In the genomic region with DNA sequence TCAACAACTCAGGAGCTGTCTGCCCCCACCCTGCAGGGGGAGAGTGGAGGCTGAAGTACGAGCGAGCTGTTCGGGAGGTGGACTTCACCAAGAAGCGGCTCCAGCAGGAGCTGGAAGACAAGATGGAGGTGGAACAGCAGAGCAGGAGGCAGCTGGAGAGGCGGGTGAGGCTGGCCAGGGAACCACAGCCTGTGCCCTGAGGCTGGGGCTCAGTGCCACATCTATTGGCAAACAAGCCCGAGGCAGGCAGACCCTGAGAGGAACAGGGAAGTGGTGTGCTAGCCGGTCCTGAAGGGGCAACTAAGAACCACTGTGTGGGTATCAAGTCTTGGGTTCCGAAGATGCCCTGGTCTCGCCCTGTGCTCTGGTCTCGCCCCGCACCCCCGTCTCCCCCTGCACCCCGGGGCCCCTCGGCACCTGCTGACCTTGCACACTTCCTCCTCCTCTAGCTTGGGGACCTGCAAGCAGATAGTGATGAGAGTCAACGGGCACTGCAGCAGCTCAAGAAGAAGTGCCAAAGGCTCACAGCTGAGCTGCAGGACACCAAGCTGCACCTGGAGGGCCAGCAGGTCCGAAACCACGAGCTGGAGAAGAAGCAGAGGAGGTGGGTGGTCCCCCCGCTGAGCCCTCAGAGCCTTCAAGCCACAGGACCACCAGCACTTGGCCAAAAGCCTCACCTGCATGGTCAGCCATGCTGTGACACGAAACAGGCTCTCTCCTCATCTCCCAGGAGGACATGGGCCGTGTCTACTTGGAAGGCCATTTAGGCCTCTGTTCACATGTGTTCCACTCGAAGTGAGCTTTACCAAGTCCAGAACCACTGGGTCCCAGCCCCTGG, we compare ENCODE assay signal across 31 mouse cellular contexts. TPM values are rescaled to one million over a fixed set of nuclear protein-coding genes. Genes with fewer than 3 reads are reported as not detected.
DNase-seq lines count a peak whose midpoint lies in the region; ATAC-seq and TF ChIP-seq lines count a peak whose summit lies in the region.
"Had no signal": no experiment of that assay in that cellular context is flagged by ENCODE, and none has a peak within 500 bp of the region (broad histone marks: within the 10 kb centered on the region; RNA-seq: fewer than 3 reads in every experiment).

No protein-coding gene starts in this region.

- no peak for TF ChIP-seq CTCF in kidney, adult 2 months (conservative IDR thresholded peaks at IDR 0.05; ENCODE audit: insufficient read depth, insufficient read length, low read depth, low read length)

- no peak overlapping the region for H3K4me2 ChIP-seq in hindbrain, embryonic 13.5 days
- no peak overlapping the region for H3K4me2 ChIP-seq in hindbrain, embryonic 11.5 days (replicated peaks; ENCODE audit: low read depth, low read length)
- H3K4me2 ChIP-seq in neural tube, embryonic 12.5 days (replicated peaks): no peak overlapping the region
- H3K4me2 ChIP-seq: embryonic facial prominence, embryonic 15.5 days; forebrain, embryonic 15.5 days; heart, embryonic 11.5 days had no signal

- no peak for ATAC-seq in hindbrain, embryonic 13.5 days (ENCODE audit: low FRiP score)
- no peak for ATAC-seq in hindbrain, embryonic 11.5 days (ENCODE audit: low FRiP score)
- ATAC-seq in neural tube, embryonic 12.5 days (ENCODE audit: low FRiP score, low read depth): no peak
- ATAC-seq: forebrain, embryonic 15.5 days; inflammation-experienced regulatory T-cells, adult 6 months; Patski had no signal

- 89% methylated on average over 21 of the region's 21 CpGs for WGBS in hindbrain, embryonic 13.5 days
- 90% methylated on average over 21 of the region's 21 CpGs for WGBS in hindbrain, embryonic 11.5 days
- 88% methylated on average over 21 of the region's 21 CpGs for WGBS in neural tube, embryonic 12.5 days
- WGBS in kidney, adult 2 months: 86% methylated on average over 21 of the region's 21 CpGs

- no peak overlapping the region for H3K4me3 ChIP-seq in hindbrain, embryonic 13.5 days
- H3K4me3 ChIP-seq in hindbrain, embryonic 11.5 days (ENCODE audit: low read depth, low read length): no peak overlapping the region
- no peak overlapping the region for H3K4me3 ChIP-seq in neural tube, embryonic 12.5 days
- H3K4me3 ChIP-seq in kidney, adult 2 months (ENCODE audit: insufficient read depth, low read depth, low read length): no peak overlapping the region
- H3K4me3 ChIP-seq: embryonic facial prominence, embryonic 10.5 days; embryonic facial prominence, embryonic 15.5 days; forebrain, embryonic 15.5 days; gastrocnemius, adult 2 months had no signal

- peaks cover 90% of the 10 kb centered on the region for H3K36me3 ChIP-seq in hindbrain, embryonic 13.5 days
- H3K36me3 ChIP-seq in hindbrain, embryonic 11.5 days (ENCODE audit: control insufficient read depth, insufficient read depth, low read length): peaks cover 9% of the 10 kb centered on the region
- H3K36me3 ChIP-seq in neural tube, embryonic 12.5 days: peaks cover 79% of the 10 kb centered on the region
- peaks cover 15% of the 10 kb centered on the region for H3K36me3 ChIP-seq in kidney, adult 2 months (ENCODE audit: control insufficient read depth, insufficient read depth, low read length)

- peak; percentile 45 to 49 for DNase-seq in cerebellum, postnatal 14 days
- DNase-seq in cerebellum, adult 9-11 months: no peak
- no peak for DNase-seq in hindbrain, embryonic 11.5 days (ENCODE audit: low spot score)
- DNase-seq in neural tube, embryonic 10.5 days (ENCODE audit: extremely low spot score, low spot score): no peak
- no peak for DNase-seq in ovary, postnatal 36 days (ENCODE audit: low spot score)
- DNase-seq in kidney, adult 2 months: no peak
- DNase-seq: adrenal gland, postnatal 14 days; cerebellum, adult 11-12 months; cerebellum, postnatal 25 days; gastrocnemius, adult 2 months; gastrocnemius, postnatal 36 days; heart, adult 18-20 months; heart, postnatal 36 days; kidney, adult 11 months; kidney, postnatal 10 days; layer of hippocampus, postnatal 36 days; left cerebral cortex, postnatal 4 days; liver; lung, adult 2 months; lung, postnatal 10 days; thymus, adult 2 months had no signal

- peak overlapping the region; percentile 62 for H3K27ac ChIP-seq in hindbrain, embryonic 13.5 days
- no peak overlapping the region for H3K27ac ChIP-seq in hindbrain, embryonic 11.5 days (ENCODE audit: low read depth, low read length)
- H3K27ac ChIP-seq in neural tube, embryonic 12.5 days: 0 out of 2 replicates have a peak overlapping the region, but pooled peaks have one; percentile 10
- H3K27ac ChIP-seq in kidney, adult 2 months (ENCODE audit: insufficient read depth, low read depth, low read length): no peak overlapping the region
- H3K27ac ChIP-seq: embryonic facial prominence, embryonic 10.5 days; embryonic facial prominence, embryonic 15.5 days; gastrocnemius, adult 2 months; liver, embryonic 14.5 days; macrophage had no signal

- H3K9ac ChIP-seq in hindbrain, embryonic 13.5 days: no peak overlapping the region
- no peak overlapping the region for H3K9ac ChIP-seq in hindbrain, embryonic 11.5 days (ENCODE audit: low read depth, low read length)
- no peak overlapping the region for H3K9ac ChIP-seq in neural tube, embryonic 12.5 days
- H3K9ac ChIP-seq: embryonic facial prominence, embryonic 15.5 days; forebrain, embryonic 15.5 days; liver, embryonic 14.5 days had no signal

- peaks cover 15% of the 10 kb centered on the region for H3K27me3 ChIP-seq in hindbrain, embryonic 13.5 days
- H3K27me3 ChIP-seq in hindbrain, embryonic 11.5 days (ENCODE audit: control insufficient read depth, insufficient read depth, low read length): no peaks in the 10 kb centered on the region
- peaks cover 3% of the 10 kb centered on the region; the same call in 1 of the 2 replicates for H3K27me3 ChIP-seq in neural tube, embryonic 12.5 days (replicated peaks)
- H3K27me3 ChIP-seq in kidney, adult 2 months (replicated peaks; ENCODE audit: control insufficient read depth, insufficient read depth, low read length): no peaks in the 10 kb centered on the region
- H3K27me3 ChIP-seq: embryonic facial prominence, embryonic 15.5 days; forebrain, embryonic 15.5 days; Patski had no signal

- no peaks in the 10 kb centered on the region for H3K9me3 ChIP-seq in hindbrain, embryonic 13.5 days
- H3K9me3 ChIP-seq in hindbrain, embryonic 11.5 days (ENCODE audit: control insufficient read depth, low read length): no peaks in the 10 kb centered on the region
- H3K9me3 ChIP-seq in neural tube, embryonic 12.5 days: no peaks in the 10 kb centered on the region
- H3K9me3 ChIP-seq: embryonic facial prominence, embryonic 10.5 days; embryonic facial prominence, embryonic 15.5 days; forebrain, embryonic 15.5 days had no signal

- H3K4me1 ChIP-seq in hindbrain, embryonic 13.5 days (replicated peaks): peaks cover 52% of the 10 kb centered on the region
- no peaks in the 10 kb centered on the region for H3K4me1 ChIP-seq in hindbrain, embryonic 11.5 days (replicated peaks; ENCODE audit: control insufficient read depth, insufficient read depth, low read length)
- peaks cover 37% of the 10 kb centered on the region for H3K4me1 ChIP-seq in neural tube, embryonic 12.5 days
- H3K4me1 ChIP-seq in kidney, adult 2 months (ENCODE audit: control insufficient read depth, insufficient read depth, low read length): 0 out of 2 replicates have a peak, but pooled peaks cover 5% of the 10 kb centered on the region
- H3K4me1 ChIP-seq: embryonic facial prominence, embryonic 15.5 days had no signal

- no peak for TF ChIP-seq POLR2A in kidney, adult 2 months (IDR thresholded peaks at IDR 0.05; ENCODE audit: low read depth, low read length)

RNA-seq across cellular contexts. Expression of a gene that starts 50.6 kb away (rescaled TPM):
- polyA plus RNA-seq in hindbrain, embryonic 13.5 days (2015; fragmentation: Nextera tagmentation; extraction: Ambion mirVana): 4.2 and 6.6 TPM in 2 replicates
- polyA plus RNA-seq in hindbrain, embryonic 11.5 days (2014; fragmentation: Nextera tagmentation; extraction: Ambion mirVana): 7.6 and 8.6 TPM in 2 replicates
- polyA plus RNA-seq in neural tube, embryonic 12.5 days (2016; fragmentation: Nextera tagmentation; extraction: Ambion mirVana): 2.7 and 4.7 TPM in 2 replicates
- 239 and 257 TPM in 2 replicates for polyA plus RNA-seq in kidney, adult 2 months (2012; rRNA removed)
- polyA plus RNA-seq: macrophage had no signal

RNA-seq across cellular contexts. Expression of a gene that starts 55.7 kb away (rescaled TPM):
- polyA plus RNA-seq in hindbrain, embryonic 13.5 days (2015; fragmentation: Nextera tagmentation; extraction: Ambion mirVana): 2.0 and 2.7 TPM in 2 replicates
- polyA plus RNA-seq in hindbrain, embryonic 11.5 days (2014; fragmentation: Nextera tagmentation; extraction: Ambion mirVana): 0.74 and 0.96 TPM in 2 replicates
- polyA plus RNA-seq in neural tube, embryonic 12.5 days (2016; fragmentation: Nextera tagmentation; extraction: Ambion mirVana): 2.4 and 2.7 TPM in 2 replicates
- 0.04 TPM in 1 of 2 replicates, not detected in the other for polyA plus RNA-seq in kidney, adult 2 months (2012; rRNA removed)
- polyA plus RNA-seq: lung, adult 2 months; macrophage; thymus, adult 2 months had no signal

Comparison
In these comparisons a context has a peak if more than half of its experiments do, and no peak if none do; other contexts are left out.
1. DNase-seq: peak in cerebellum, postnatal 14 days (2 of 2); none in cerebellum, adult 9-11 months (single experiment), hindbrain, embryonic 11.5 days (single experiment), neural tube, embryonic 10.5 days (single experiment), ovary, postnatal 36 days (single experiment) and kidney, adult 2 months (single experiment).
2. H3K27ac ChIP-seq: peak in hindbrain, embryonic 13.5 days (single experiment) and neural tube, embryonic 12.5 days (single experiment); none in hindbrain, embryonic 11.5 days (single experiment) and kidney, adult 2 months (single experiment).
3. RNA of a gene that starts 50.6 kb away (polyA plus RNA-seq): 239 to 257 TPM in kidney, adult 2 months; 7.6 to 8.6 TPM in hindbrain, embryonic 11.5 days, 2.7 to 4.7 TPM in neural tube, embryonic 12.5 days and 4.2 to 6.6 TPM in hindbrain, embryonic 13.5 days; every median in the first group is over 10 times any median in the second.